Mouse (Mus musculus): ENCODE measurements at regions not wholly inside any gene's neighbourhood (a gene's known extent, or its start where the extent isn't known, plus 50 kb on each side); places are given as distances from the start of the nearest gene placed in this dataset.
"Not testable (repeated sequence)": the region's sequence is repeated elsewhere in the genome, so short reads cannot be mapped to it uniquely, and the experiment has no call there.

- DNase-seq (ENCODE audit: low spot score), result not testable (repeated sequence)
Observed at GRCm38 (mm10) chr12:115861759-115862158, 185.8 kb upstream of the Zfp386 start.

GRCm38 (mm10) chr12:115865059-115865756 lies 182.3 kb upstream of the Zfp386 start:
- not testable (repeated sequence) for DNase-seq (ENCODE audit: low spot score)

- DNase-seq (ENCODE audit: low spot score), result not testable (repeated sequence)
Observed at GRCm38 (mm10) chr12:115868631-115869030, 178.9 kb upstream of the Zfp386 start.

DNA sequence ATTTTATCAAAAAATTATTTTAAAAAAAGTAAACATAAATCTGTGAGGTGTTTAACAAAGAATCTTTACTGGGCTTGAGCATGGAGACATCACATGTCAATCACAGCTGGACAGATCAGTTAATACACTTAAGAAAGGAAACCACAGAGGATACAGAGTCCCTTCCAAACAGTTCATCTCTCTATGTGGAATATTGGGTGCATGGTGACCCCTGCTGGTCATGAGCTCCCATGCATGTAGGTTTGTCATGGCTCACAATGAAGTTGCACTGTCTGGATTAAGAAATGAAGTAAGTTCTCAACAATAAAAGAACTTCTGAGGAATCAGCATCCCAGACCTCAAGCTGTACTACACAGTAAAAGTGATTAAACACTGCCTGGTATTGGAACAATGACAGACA lies 175.1 kb upstream of the Zfp386 start:
- not testable (repeated sequence) for DNase-seq (ENCODE audit: low spot score)

DNA sequence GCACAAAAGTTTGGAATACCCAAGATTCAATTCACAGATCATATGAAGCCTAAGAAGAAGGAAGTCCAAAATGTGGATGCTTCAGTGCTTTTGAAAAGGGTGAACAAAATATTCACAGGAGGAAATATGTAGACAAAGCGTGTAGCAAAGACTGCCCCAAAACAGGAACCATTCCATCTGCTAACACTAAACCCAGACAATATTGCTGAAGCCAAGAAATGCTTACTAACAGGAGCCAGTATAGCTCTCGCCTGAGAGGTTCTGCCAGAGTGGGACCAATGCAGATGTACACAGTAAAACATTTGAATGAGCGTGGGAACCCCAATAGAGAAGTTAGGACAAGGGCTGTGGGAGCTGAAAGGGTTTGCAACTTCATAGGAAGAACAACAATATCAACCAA lies 173.5 kb upstream of the Zfp386 start:
- not testable (repeated sequence) for DNase-seq (ENCODE audit: low spot score)

DNA sequence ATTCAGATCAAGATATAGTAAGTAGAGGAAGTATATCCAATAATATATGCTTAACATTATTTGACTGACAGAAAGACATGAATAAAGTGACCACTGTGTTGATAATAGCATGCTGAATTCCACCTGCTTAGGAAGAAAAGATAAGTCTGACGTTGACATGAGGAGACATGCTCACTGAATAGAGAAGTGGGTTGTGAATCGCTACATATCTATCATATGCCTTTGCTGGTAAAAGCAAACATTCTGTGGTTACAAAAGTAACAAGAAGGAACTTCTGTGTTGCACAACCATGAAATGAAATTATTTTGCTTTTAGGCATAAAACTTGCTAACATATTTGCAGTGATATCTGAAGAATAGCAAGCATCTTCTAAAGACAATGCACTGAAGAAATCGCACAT lies 163.8 kb upstream of the Zfp386 start:
- DNase-seq (ENCODE audit: low spot score), result no peak

- no peak for DNase-seq (ENCODE audit: low spot score)
Observed at GRCm38 (mm10) chr12:115887976-115888375, 159.5 kb upstream of the Zfp386 start.

DNA sequence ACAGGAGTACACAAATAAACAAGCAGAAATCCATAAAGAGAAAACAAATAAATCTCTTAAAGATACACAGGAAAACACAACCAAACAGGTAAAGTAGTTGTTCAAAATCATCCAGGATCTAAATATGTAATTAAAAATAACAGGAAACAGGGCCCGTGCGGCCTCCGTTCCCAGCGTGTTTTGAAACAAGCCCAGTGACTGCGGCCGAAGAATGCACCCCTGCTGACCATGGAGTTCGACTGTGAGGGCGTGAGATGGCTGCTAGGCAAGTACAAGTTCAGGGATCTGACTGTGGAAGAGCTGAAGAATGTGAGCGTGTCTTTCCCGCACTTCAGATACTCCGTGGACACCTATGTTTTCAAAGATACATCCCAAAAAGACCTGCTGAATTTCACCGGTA lies 154.9 kb upstream of the Zfp386 start:
- DNase-seq (ENCODE audit: low spot score), result peak; percentile 2

DNA sequence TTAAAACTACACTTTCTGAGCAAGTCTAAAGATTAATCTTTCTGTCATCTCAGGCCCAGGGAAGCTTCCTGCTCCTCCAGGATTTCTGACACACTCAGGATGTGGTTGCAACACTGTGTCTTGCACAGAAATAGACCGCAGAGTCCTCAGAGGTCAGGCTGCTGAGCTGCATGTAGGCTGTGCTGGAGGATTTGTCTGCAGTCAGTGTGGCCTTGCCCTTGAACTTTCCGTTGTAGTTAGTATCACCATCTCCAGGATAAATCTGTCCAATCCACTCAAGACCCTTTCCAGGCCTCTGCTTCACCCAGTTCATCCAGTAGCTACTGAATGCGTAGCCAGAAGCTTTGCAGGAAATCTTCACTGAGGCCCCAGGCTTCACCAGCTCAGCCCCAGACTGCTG lies 135.3 kb upstream of the Zfp386 start:
- DNase-seq (ENCODE audit: low spot score), result not testable (repeated sequence)

GRCm38 (mm10) chr12:115915420-115915819 lies 132.1 kb upstream of the Zfp386 start:
- DNase-seq (ENCODE audit: low spot score), result not testable (repeated sequence)

DNA sequence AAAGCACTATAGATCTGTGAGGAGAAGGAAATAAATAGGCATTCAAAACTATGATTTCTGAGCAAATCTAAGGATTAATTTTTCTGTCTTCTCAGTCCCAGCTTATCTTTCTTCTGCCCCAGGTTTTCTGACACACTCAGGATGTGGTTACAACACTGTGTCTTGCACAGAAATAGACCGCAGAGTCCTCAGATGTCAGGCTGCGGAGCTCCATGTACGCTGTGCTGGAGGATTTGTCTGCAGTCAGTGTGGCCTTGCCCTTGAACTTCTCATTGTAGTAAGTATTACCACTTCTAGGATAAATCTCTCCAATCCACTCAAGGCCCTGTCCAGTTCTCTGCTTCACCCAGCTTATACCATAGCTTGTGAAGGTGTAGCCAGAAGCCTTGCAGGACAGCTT lies 127.4 kb upstream of the Zfp386 start:
- not testable (repeated sequence) for DNase-seq (ENCODE audit: low spot score)

DNA sequence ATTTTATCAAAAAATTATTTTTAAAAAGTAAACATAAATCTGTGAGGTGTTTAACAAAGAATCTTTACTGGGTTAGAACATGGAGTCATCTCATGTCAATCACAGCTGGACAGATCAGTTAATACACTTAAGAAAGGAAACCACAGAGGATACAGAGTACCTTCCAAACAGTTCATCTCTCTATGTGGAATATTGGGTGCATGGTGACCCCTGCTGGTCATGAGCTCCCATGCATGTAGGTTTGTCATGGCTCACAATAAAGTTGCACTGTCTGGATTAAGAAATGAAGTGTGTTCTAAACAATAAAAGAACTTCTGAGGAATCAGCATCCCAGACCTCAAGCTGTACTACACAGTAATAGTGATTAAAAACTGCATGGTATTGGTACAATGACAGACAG lies 123.5 kb upstream of the Zfp386 start:
- DNase-seq (ENCODE audit: low spot score), result not testable (repeated sequence)

- DNase-seq (ENCODE audit: low spot score), result not testable (repeated sequence)
Observed at GRCm38 (mm10) chr12:115925542-115925941, 122.0 kb upstream of the Zfp386 start.

DNA sequence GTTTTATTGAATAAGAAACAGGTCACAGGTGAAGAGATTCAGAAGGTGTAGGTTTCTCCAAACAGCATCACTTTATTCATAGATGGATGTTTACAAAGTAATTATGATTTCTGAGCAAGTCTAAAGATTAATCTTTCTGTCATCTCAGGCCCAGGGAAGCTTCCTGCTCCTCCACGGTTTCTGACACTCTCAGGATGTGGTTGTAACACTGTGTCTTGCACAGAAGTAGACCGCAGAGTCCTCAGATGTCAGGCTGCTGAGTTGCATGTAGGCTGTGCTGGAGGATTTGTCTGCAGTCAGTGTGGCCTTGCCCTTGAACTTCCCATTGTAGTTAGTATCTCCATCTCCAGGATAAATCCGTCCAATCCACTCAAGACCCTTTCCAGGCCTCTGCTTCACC lies 95.2 kb upstream of the Zfp386 start:
- DNase-seq (ENCODE audit: low spot score), result not testable (repeated sequence)

DNA sequence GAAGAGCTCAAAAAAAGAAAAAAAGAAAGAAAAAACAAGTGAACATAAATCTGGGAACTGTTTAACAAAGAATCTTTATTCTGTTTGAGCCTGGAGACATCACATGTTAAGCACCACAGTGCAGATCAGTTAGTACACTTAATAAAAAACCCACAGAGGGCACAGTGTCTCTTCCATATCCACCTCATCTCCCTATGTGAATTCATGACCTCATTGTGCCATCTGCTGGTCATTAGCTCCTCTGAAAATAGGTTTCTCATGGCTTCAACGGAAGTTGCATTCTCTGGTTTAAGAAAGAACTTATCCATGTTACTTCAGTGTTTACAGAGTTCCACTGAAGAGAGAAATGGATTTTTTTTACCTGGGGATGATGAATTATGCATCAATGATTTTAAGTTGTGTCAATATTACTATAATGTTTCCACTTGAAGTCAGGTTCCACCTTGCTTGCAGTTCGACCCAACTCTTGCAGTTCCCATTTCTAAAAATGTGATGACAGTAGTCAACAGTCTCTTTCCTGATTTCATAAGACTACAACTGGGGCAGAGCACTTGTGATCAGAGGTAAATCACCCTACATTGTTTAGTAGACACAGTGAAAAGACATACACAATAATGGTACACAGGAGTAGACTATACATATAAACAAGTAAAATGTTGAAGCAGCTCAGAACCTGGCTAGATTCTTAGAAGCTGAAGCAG lies 91.9 kb upstream of the Zfp386 start:
- not testable (repeated sequence) for DNase-seq (ENCODE audit: low spot score)

GRCm38 (mm10) chr12:115963701-115964100 lies 83.8 kb upstream of the Zfp386 start:
- not testable (repeated sequence) for DNase-seq (ENCODE audit: low spot score)

GRCm38 (mm10) chr12:115967522-115967921 lies 80.0 kb upstream of the Zfp386 start:
- DNase-seq (ENCODE audit: low spot score), result not testable (repeated sequence)

Measured in gastrocnemius, adult 18-20 months (tissue).